Mouse (Mus musculus): Measurements from ENCODE around the gene Nudt13. TPM values are rescaled to one million over a fixed set of nuclear protein-coding genes. Genes with fewer than 3 reads are reported as not detected.

The Nudt13 gene
- polyA plus RNA-seq, 1 experiment from 2014 or later, result 16.0 TPM

DNA sequence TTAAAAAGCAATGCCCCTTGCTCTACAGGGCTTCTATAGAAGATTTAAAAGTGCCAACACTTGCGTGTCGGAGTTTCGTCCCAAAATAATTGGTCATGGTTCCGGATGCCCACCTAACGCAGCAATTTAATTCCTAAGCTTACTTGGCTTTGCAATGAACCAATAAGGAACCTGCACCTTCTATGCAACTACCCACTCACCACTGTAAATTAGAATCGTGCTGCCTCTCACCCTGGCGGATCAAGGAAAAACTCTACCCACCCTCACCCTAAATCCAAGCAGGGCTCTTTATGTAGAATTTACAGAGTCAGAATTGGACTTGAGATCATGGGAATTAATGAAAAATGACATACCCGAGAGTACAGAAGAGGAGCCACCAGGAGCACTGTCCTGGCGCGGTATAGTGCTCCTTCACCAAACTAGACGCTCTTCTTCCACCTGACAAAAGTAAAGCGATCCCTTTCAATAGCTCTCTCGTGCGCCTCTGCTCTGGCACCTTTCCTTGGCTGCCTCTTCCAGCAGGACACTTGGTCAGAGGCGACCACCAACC lies 53.0 kb downstream of the Nudt13 start:
- peak; percentile 24 for ATAC-seq (ENCODE audit: low FRiP score)
- H3K4me1 ChIP-seq, result peaks cover 18% of the 10 kb centered on the region
- H3K9me3 ChIP-seq, result no peaks in the 10 kb centered on the region
- H3K27me3 ChIP-seq, result no peaks in the 10 kb centered on the region
- peak overlapping the region; percentile 94 for H3K9ac ChIP-seq
- peaks cover 28% of the 10 kb centered on the region for H3K36me3 ChIP-seq (replicated peaks)
- peak overlapping the region; percentile 90 for H3K27ac ChIP-seq
- peak overlapping the region; percentile 78 for H3K4me2 ChIP-seq
- H3K4me3 ChIP-seq (replicated peaks), result peak overlapping the region; percentile 87
- 4% methylated on average over 15 of the region's 15 CpGs for WGBS

DNA sequence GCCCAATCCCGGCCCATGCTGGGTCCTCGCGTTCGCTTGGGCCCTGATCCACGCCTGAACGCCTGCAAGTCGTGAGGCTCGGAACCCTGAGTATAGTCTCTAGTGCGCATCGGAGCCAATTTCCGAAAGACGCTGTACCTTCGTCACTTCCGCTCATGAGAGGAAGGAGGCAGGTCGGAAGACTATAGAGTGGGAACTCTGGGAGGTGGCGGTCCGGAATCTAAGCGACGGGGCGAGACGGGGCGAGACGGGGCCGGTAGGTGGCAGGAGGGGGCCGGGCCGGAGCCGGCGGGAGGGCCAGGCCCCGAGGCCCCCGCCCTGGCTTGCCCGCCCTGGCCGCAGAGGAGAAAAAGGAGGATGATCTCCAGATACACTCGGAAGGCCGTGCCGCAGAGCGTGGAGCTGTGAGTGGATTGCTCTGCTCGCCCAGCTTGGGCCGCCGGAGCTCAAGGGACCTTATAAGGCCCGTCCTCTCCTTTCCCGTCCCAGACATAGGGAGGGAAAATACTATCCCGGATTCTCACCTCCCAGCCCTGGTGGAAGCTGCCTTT lies 53.6 kb downstream of the Nudt13 start, which contains the start of the genes Ecd and Fam149b:
Gene Ecd (minus strand): TSS at position 131 of the 551 bp plus-strand sequence.
Gene Fam149b (plus strand): TSS at position 172 of the 551 bp plus-strand sequence.
- Histone ChIP-seq H3K9me3 (no peaks in the 10 kb centered on the region), H3K4me3 (replicated peaks) (peak within 1 kb of the TSS; percentile 87), H3K4me2 (peak within 1 kb of the TSS; percentile 78), H3K9ac (peak within 1 kb of the TSS; percentile 94), H3K27me3 (no peaks in the 10 kb centered on the region), H3K27ac (peak within 1 kb of the TSS; percentile 90), H3K4me1 (peaks cover 18% of the 10 kb centered on the region), H3K36me3 (replicated peaks) (peaks cover 34% of the 10 kb centered on the region)
- WGBS, result under 1% methylated on average over 42 of the region's 42 CpGs
- ATAC-seq (ENCODE audit: low FRiP score), result peak; percentile 99

DNA sequence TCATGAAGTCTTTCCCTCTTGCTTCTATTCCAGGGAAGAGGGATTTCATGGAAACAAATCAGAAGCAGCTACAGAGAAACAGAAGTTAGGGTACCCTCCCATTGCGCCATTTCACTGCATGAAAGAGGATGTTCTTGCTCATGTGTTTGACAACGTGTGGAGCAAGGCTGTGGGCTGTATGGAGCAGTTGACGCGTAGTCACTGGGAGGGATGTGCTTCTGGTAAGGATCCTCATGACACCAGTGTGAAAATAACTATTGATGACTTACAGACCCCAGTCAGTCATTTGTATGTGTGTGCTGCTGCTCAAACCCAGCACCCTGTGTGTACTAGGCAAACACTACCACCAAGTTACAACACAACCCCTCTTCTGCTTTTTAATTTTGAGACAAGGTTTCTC lies 68.7 kb downstream of the Nudt13 start:
- Histone ChIP-seq H3K9ac (no peak overlapping the region), H3K4me3 (replicated peaks) (no peak overlapping the region), H3K4me1 (no peaks in the 10 kb centered on the region), H3K9me3 (no peaks in the 10 kb centered on the region), H3K27me3 (no peaks in the 10 kb centered on the region), H3K4me2 (no peak overlapping the region), H3K27ac (no peak overlapping the region), H3K36me3 (replicated peaks) (peaks cover 82% of the 10 kb centered on the region)
- no peak for ATAC-seq (ENCODE audit: low FRiP score)
- WGBS, result 95% methylated on average over 4 of the region's 4 CpGs

Other genes with a start within 250 kb of the Nudt13 start
- gene Saysd1, start 156.2 kb upstream of the Nudt13 start, polyA plus RNA-seq (2016; fragmentation: Nextera tagmentation; extraction: Ambion mirVana), result 10.5 and 11.0 TPM in 2 replicates
- 12.5 and 13.8 TPM in 2 replicates for gene Kcnk5, start 112.9 kb upstream of the Nudt13 start, polyA plus RNA-seq (2016; fragmentation: Nextera tagmentation; extraction: Ambion mirVana)
- not detected in 2 replicates for gene Kcnk16, start 25.5 kb upstream of the Nudt13 start, polyA plus RNA-seq (2016; fragmentation: Nextera tagmentation; extraction: Ambion mirVana)
- 63.6 and 64.0 TPM in 2 replicates for gene Ecd, start 53.4 kb downstream of the Nudt13 start, polyA plus RNA-seq (2016; fragmentation: Nextera tagmentation; extraction: Ambion mirVana)
- gene Fam149b, start 53.5 kb downstream of the Nudt13 start, polyA plus RNA-seq (2016; fragmentation: Nextera tagmentation; extraction: Ambion mirVana), result 53.0 and 55.3 TPM in 2 replicates
- 288 and 299 TPM in 2 replicates for gene Dnajc9, start 94.2 kb downstream of the Nudt13 start, polyA plus RNA-seq (2016; fragmentation: Nextera tagmentation; extraction: Ambion mirVana)
- 59.8 and 60.2 TPM in 2 replicates for gene Mrps16, start 98.9 kb downstream of the Nudt13 start, polyA plus RNA-seq (2016; fragmentation: Nextera tagmentation; extraction: Ambion mirVana)
- gene Cfap70, start 157.5 kb downstream of the Nudt13 start, polyA plus RNA-seq (2016; fragmentation: Nextera tagmentation; extraction: Ambion mirVana), result 0.44 and 0.82 TPM in 2 replicates
- 10.0 and 13.0 TPM in 2 replicates for gene Anxa7, start 185.4 kb downstream of the Nudt13 start, polyA plus RNA-seq (2016; fragmentation: Nextera tagmentation; extraction: Ambion mirVana)
- 1.3 and 1.4 TPM in 2 replicates for gene Mss51, start 202.2 kb downstream of the Nudt13 start, polyA plus RNA-seq (2016; fragmentation: Nextera tagmentation; extraction: Ambion mirVana)